Mouse (Mus musculus) heart, embryonic 13.5 days (tissue): ENCODE data around the gene Pfkfb3. TPM values are rescaled to one million over a fixed set of nuclear protein-coding genes. Genes with fewer than 3 reads are reported as not detected.

Experiments used
- ATAC-seq: fragments of 200-750 bp; cut with Nextera tagmentation; 2 replicates; pipeline ENCODE4 v1.8.0; 2017; ENCODE audit warnings: moderate TSS enrichment; ENCODE audit not compliant: insufficient number of reproducible peaks, low FRiP score, low TSS enrichment; ENCODE audit errors: extremely low read depth
- H3K27ac ChIP-seq: fragments of 300-500 bp; sonication (generic); replicated peaks from 2 replicates; pipeline ENCODE4 v1.5.1; 2015; ENCODE audit warnings: moderate library complexity, mild to moderate bottlenecking, inconsistent platforms
- H3K27me3 ChIP-seq: fragments of 300-500 bp; sonication (generic); replicated peaks from 2 replicates; pipeline ENCODE4 v1.6.1; 2015; ENCODE audit warnings: mild to moderate bottlenecking, inconsistent platforms
- H3K36me3 ChIP-seq: fragments of 300-500 bp; sonication (generic); 2 replicates; pipeline ENCODE4 v1.6.1; 2015; ENCODE audit warnings: mild to moderate bottlenecking, inconsistent platforms
- H3K4me1 ChIP-seq: fragments of 300-500 bp; sonication (generic); 2 replicates; pipeline ENCODE4 v1.6.1; 2015; ENCODE audit warnings: inconsistent platforms
- H3K4me2 ChIP-seq: fragments of 300-500 bp; sonication (generic); 2 replicates; pipeline ENCODE4 v1.6.1; 2015; ENCODE audit warnings: inconsistent platforms, mild to moderate bottlenecking, moderate library complexity
- H3K4me3 ChIP-seq: fragments of 300-500 bp; sonication (generic); 2 replicates; pipeline ENCODE4 v1.5.1; 2015; ENCODE audit warnings: moderate library complexity, mild to moderate bottlenecking, inconsistent platforms
- H3K9ac ChIP-seq: fragments of 300-500 bp; sonication (generic); 2 replicates; pipeline ENCODE4 v1.6.1; 2015; ENCODE audit warnings: inconsistent platforms, mild to moderate bottlenecking, moderate library complexity
- H3K9me3 ChIP-seq: fragments of 300-500 bp; sonication (generic); 2 replicates; pipeline ENCODE4 v1.6.1; 2016; ENCODE audit warnings: inconsistent platforms
- WGBS: fragments of 180-500 bp; shearing (Covaris S2); methylation state at CpG from one replicate; pipeline ENCODE4 v1.1.7; 2015; ENCODE audit warnings: mixed read lengths; 5-methylcytosine and 5-hydroxymethylcytosine counted together
- polyA plus RNA-seq: library from polyadenylated mRNA; unstranded; fragments of >200 nt; fragmentation: Nextera tagmentation; extraction: Ambion mirVana; gene quantifications from 2 replicates; pipeline ENCODE4 v1.2.1, GENCODE M21; 2015

Pfkfb3 gene
- polyA plus RNA-seq, 1 experiment from 2014 or later = 12.8 TPM

- Histone ChIP-seq H3K9ac (no peak overlapping the region), H3K9me3 (no peaks in the 10 kb centered on the region), H3K4me2 (no peak overlapping the region), H3K27me3 (no peaks in the 10 kb centered on the region), H3K4me1 (peaks cover 43% of the 10 kb centered on the region), H3K4me3 (no peak overlapping the region), H3K36me3 (no peaks in the 10 kb centered on the region), H3K27ac (no peak overlapping the region)
- WGBS = 75% methylated on average over 4 of the region's 4 CpGs
- no peak for ATAC-seq
Observed at GRCm38 (mm10) chr2:11428621-11429020, 125.3 kb downstream of the Pfkfb3 start.

DNA sequence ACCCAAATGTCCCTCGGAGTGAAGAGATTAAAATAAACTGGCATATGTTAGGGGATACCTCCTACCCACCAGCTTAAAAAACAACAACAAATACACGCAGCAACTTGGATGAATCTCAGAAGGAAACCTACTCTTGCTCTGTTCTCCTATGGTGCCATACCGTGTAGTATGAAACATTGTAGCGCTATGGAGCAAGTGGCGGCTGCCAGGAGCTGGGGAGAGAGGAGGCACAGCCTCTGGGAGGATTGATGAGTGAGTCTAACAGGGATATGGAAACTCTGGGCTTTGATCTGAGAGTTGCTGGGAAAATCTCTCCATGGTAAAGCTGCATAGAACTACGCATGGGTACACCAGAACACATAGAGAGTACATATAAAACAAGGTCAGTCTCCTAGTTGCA lies 126.3 kb downstream of the Pfkfb3 start:
- WGBS = 85% methylated on average over 6 of the region's 6 CpGs
- H3K4me1 ChIP-seq = peaks cover 43% of the 10 kb centered on the region
- no peak overlapping the region for H3K27ac ChIP-seq
- no peak for ATAC-seq
- no peaks in the 10 kb centered on the region for H3K36me3 ChIP-seq
- H3K9me3 ChIP-seq = no peaks in the 10 kb centered on the region
- no peak overlapping the region for H3K4me3 ChIP-seq
- H3K4me2 ChIP-seq = no peak overlapping the region
- no peak overlapping the region for H3K9ac ChIP-seq
- H3K27me3 ChIP-seq = no peaks in the 10 kb centered on the region

- Histone ChIP-seq H3K27me3 (no peaks in the 10 kb centered on the region), H3K4me3 (no peak overlapping the region), H3K4me1 (peaks cover 40% of the 10 kb centered on the region), H3K27ac (peak overlapping the region; percentile 77), H3K9ac (no peak overlapping the region), H3K9me3 (no peaks in the 10 kb centered on the region), H3K4me2 (no peak overlapping the region), H3K36me3 (no peaks in the 10 kb centered on the region)
- no peak for ATAC-seq
- WGBS = 41% methylated on average over 3 of the region's 3 CpGs
Observed at GRCm38 (mm10) chr2:11426379-11426778, 127.5 kb downstream of the Pfkfb3 start.

- WGBS = 10% methylated on average over 5 of the region's 5 CpGs
- Histone ChIP-seq H3K27ac (peak overlapping the region; percentile 77), H3K9ac (no peak overlapping the region), H3K9me3 (no peaks in the 10 kb centered on the region), H3K4me2 (no peak overlapping the region), H3K4me3 (no peak overlapping the region), H3K36me3 (no peaks in the 10 kb centered on the region), H3K4me1 (peaks cover 37% of the 10 kb centered on the region), H3K27me3 (no peaks in the 10 kb centered on the region)
- no peak for ATAC-seq
Observed at GRCm38 (mm10) chr2:11425421-11426131, 128.3 kb downstream of the Pfkfb3 start.

GRCm38 (mm10) chr2:11424252-11424651 lies 129.6 kb downstream of the Pfkfb3 start:
- ATAC-seq = no peak
- no peaks in the 10 kb centered on the region for H3K27me3 ChIP-seq
- H3K4me1 ChIP-seq = peaks cover 25% of the 10 kb centered on the region
- H3K9ac ChIP-seq = no peak overlapping the region
- no peak overlapping the region for H3K4me2 ChIP-seq
- WGBS = 59% methylated on average over 5 of the region's 5 CpGs
- H3K36me3 ChIP-seq = no peaks in the 10 kb centered on the region
- H3K4me3 ChIP-seq = no peak overlapping the region
- no peaks in the 10 kb centered on the region for H3K9me3 ChIP-seq
- no peak overlapping the region for H3K27ac ChIP-seq

GRCm38 (mm10) chr2:11423421-11423820 lies 130.5 kb downstream of the Pfkfb3 start:
- 71% methylated on average over 2 of the region's 2 CpGs for WGBS
- Histone ChIP-seq H3K4me3 (no peak overlapping the region), H3K27ac (no peak overlapping the region), H3K27me3 (no peaks in the 10 kb centered on the region), H3K4me1 (peaks cover 17% of the 10 kb centered on the region), H3K4me2 (no peak overlapping the region), H3K9ac (no peak overlapping the region), H3K9me3 (no peaks in the 10 kb centered on the region), H3K36me3 (no peaks in the 10 kb centered on the region)
- no peak for ATAC-seq

- H3K9me3 ChIP-seq = no peaks in the 10 kb centered on the region
- peaks cover 17% of the 10 kb centered on the region for H3K4me1 ChIP-seq
- 80% methylated on average over 3 of the region's 3 CpGs for WGBS
- no peak for ATAC-seq
- no peak overlapping the region for H3K9ac ChIP-seq
- no peak overlapping the region for H3K4me3 ChIP-seq
- no peaks in the 10 kb centered on the region for H3K36me3 ChIP-seq
- no peak overlapping the region for H3K4me2 ChIP-seq
- H3K27me3 ChIP-seq = no peaks in the 10 kb centered on the region
- H3K27ac ChIP-seq = no peak overlapping the region
Observed at GRCm38 (mm10) chr2:11422384-11422783, 131.5 kb downstream of the Pfkfb3 start.

Other genes with a start within 250 kb of the Pfkfb3 start
- gene Rbm17, start 50.1 kb upstream of the Pfkfb3 start, polyA plus RNA-seq = 83.5 and 85.8 TPM in 2 replicates
- not detected in 2 replicates for gene Gm17490, start 72.2 kb upstream of the Pfkfb3 start, polyA plus RNA-seq
- gene Il2ra, start 88.7 kb upstream of the Pfkfb3 start, polyA plus RNA-seq = 0.29 TPM in 1 of 2 replicates, not detected in the other
- gene Il15ra, start 151.2 kb upstream of the Pfkfb3 start, polyA plus RNA-seq = 6.6 and 7.4 TPM in 2 replicates
- 95.1 and 98.9 TPM in 2 replicates for gene Fbh1, start 223.5 kb upstream of the Pfkfb3 start, polyA plus RNA-seq
- gene Ankrd16, start 223.8 kb upstream of the Pfkfb3 start, polyA plus RNA-seq = 31.2 and 31.3 TPM in 2 replicates